Mouse (Mus musculus) small intestine, adult 2 months (tissue): ENCODE results near the gene Gpbp1. TPM values are rescaled to one million over a fixed set of nuclear protein-coding genes. Genes with fewer than 3 reads are reported as not detected.

ENCODE experiments used
- H3K27ac ChIP-seq: fragments of 200-500 bp; 2 replicates; pipeline ENCODE4 v1.5.1; 2012; ENCODE audit warnings: low read depth, low read length, control low read depth, inconsistent platforms; ENCODE audit not compliant: insufficient read depth
- H3K27me3 ChIP-seq: fragments of 200-500 bp; 2 replicates; pipeline ENCODE4 v1.6.1; 2012; ENCODE audit warnings: mild to moderate bottlenecking, moderate library complexity, low read length, inconsistent platforms; ENCODE audit not compliant: control insufficient read depth, insufficient read depth
- H3K36me3 ChIP-seq: fragments of 200-500 bp; 2 replicates; pipeline ENCODE4 v1.6.1; 2012; ENCODE audit warnings: mild to moderate bottlenecking, low read length, control low read depth, inconsistent platforms; ENCODE audit not compliant: control insufficient read depth, insufficient read depth
- H3K4me1 ChIP-seq: fragments of 200-500 bp; 2 replicates; pipeline ENCODE4 v1.6.1; 2012; ENCODE audit warnings: low read length, inconsistent platforms, mixed read lengths; ENCODE audit not compliant: control insufficient read depth, insufficient read depth, insufficient read length
- H3K4me3 ChIP-seq: fragments of 200-500 bp; 2 replicates; pipeline ENCODE4 v1.5.1; 2012; ENCODE audit warnings: low read depth, mild to moderate bottlenecking, control low read depth, inconsistent platforms, low read length, moderate library complexity
- CTCF ChIP-seq: fragments of 200-500 bp; IDR thresholded peaks from 2 replicates; pipeline ENCODE4 v1.5.1; 2012; ENCODE audit warnings: low read depth, mild to moderate bottlenecking, control low read depth, inconsistent platforms, low read length, moderate library complexity, mixed read lengths; ENCODE audit not compliant: insufficient replicate concordance, insufficient read length; ENCODE audit errors: extremely low read depth
- POLR2A ChIP-seq: fragments of 200-500 bp; IDR thresholded peaks from 2 replicates; pipeline ENCODE4 v1.6.1; 2012; ENCODE audit warnings: low read depth, mild to moderate bottlenecking, control low read depth, inconsistent platforms, low read length, moderate library complexity
- WGBS: fragments of 180-500 bp; shearing (Covaris S2); methylation state at CpG from one replicate; pipeline ENCODE4 v1.1.7; 2018; 5-methylcytosine and 5-hydroxymethylcytosine counted together
- polyA plus RNA-seq: library from polyadenylated mRNA; depleted of rRNA; stranded (reverse); fragments of >200 nt; gene quantifications from 2 replicates; pipeline ENCODE4 v1.2.3, GENCODE M21; 2012; rRNA removed

Gene Gpbp1
- polyA plus RNA-seq, 1 experiment: 0.34 TPM

GRCm38 (mm10) chr13:111393426-111393825 is 96.5 kb downstream of the Gpbp1 start:
- no peak for TF ChIP-seq POLR2A
- TF ChIP-seq CTCF: no peak
- Histone ChIP-seq H3K27me3 (no peaks in the 10 kb centered on the region), H3K4me1 (peaks cover 2% of the 10 kb centered on the region; the same call in 1 of the 2 replicates), H3K27ac (no peak overlapping the region), H3K4me3 (no peak overlapping the region), H3K36me3 (no peaks in the 10 kb centered on the region)
- WGBS: 89% methylated on average over 6 of the region's 6 CpGs

- no peaks in the 10 kb centered on the region for H3K27me3 ChIP-seq
- TF ChIP-seq POLR2A (no peak), CTCF (no peak)
- 86% methylated on average over 5 of the region's 5 CpGs for WGBS
- no peaks in the 10 kb centered on the region for H3K4me1 ChIP-seq
- no peaks in the 10 kb centered on the region for H3K36me3 ChIP-seq
- no peak overlapping the region for H3K27ac ChIP-seq
- no peak overlapping the region for H3K4me3 ChIP-seq
Observed at GRCm38 (mm10) chr13:111391426-111391825, 98.5 kb downstream of the Gpbp1 start.

GRCm38 (mm10) chr13:111391011-111391410 is 98.9 kb downstream of the Gpbp1 start:
- TF ChIP-seq CTCF (no peak), POLR2A (no peak)
- Histone ChIP-seq H3K36me3 (no peaks in the 10 kb centered on the region), H3K27ac (no peak overlapping the region), H3K4me1 (no peaks in the 10 kb centered on the region), H3K4me3 (no peak overlapping the region), H3K27me3 (no peaks in the 10 kb centered on the region)
- whole genome bisulfite sequencing: 73% methylated on average over 1 of the region's 1 CpGs

GRCm38 (mm10) chr13:111384011-111384985 is 105.6 kb downstream of the Gpbp1 start:
- Histone ChIP-seq H3K27ac (no peak overlapping the region), H3K4me3 (no peak overlapping the region), H3K4me1 (no peaks in the 10 kb centered on the region), H3K27me3 (no peaks in the 10 kb centered on the region), H3K36me3 (no peaks in the 10 kb centered on the region)
- TF ChIP-seq POLR2A (no peak), CTCF (no peak)
- 78% methylated on average over 12 of the region's 12 CpGs for WGBS

Other genes starting within 250 kb of the Gpbp1 start
- not detected in 2 replicates for gene Actbl2, start 235.1 kb downstream of the Gpbp1 start, polyA plus RNA-seq
- gene Gm49496, start 59.8 kb upstream of the Gpbp1 start, polyA plus RNA-seq: not detected in 2 replicates
- not detected in 2 replicates for gene Gm10198, start 102.7 kb upstream of the Gpbp1 start, polyA plus RNA-seq
- 1.4 and 4.9 TPM in 2 replicates for gene Mier3, start 190.9 kb upstream of the Gpbp1 start, polyA plus RNA-seq